ENCODE assay signal across 9 mouse cellular contexts in genomic region chr6:99803983-99804904, GRCm38 (mm10).
DNase-seq lines count a peak whose midpoint lies in the region; ATAC-seq and TF ChIP-seq lines count a peak whose summit lies in the region.
"Had no signal": no experiment of that assay in that cellular context is flagged by ENCODE, and none has a peak within 500 bp of the region (broad histone marks: within the 10 kb centered on the region; RNA-seq: fewer than 3 reads in every experiment).

No protein-coding gene starts in this region.

- peak; percentile 99 for TF ChIP-seq CTCF in stomach, postnatal 0 days (IDR thresholded peaks at IDR 0.05; ENCODE audit: low read depth)

- H3K27me3 ChIP-seq in heart, embryonic 14.5 days (ENCODE audit: control insufficient read depth, insufficient read depth, low read length): peaks cover 17% of the 10 kb centered on the region
- H3K27me3 ChIP-seq in liver, embryonic 11.5 days (replicated peaks; ENCODE audit: control insufficient read depth, insufficient read depth, low read length): no peaks in the 10 kb centered on the region
- peaks cover 6% of the 10 kb centered on the region; the same call in 1 of the 2 replicates for H3K27me3 ChIP-seq in neural tube, embryonic 12.5 days (replicated peaks)
- H3K27me3 ChIP-seq in stomach, postnatal 0 days (ENCODE audit: control insufficient read depth, insufficient read depth, low read length): no peaks in the 10 kb centered on the region

- H3K27ac ChIP-seq in heart, embryonic 14.5 days (replicated peaks in 1 of 2; ENCODE audit: control insufficient read depth in 1 of 2, insufficient read depth in 1 of 2, low read depth in 2 of 2, low read length in 2 of 2): no peak overlapping the region
- no peak overlapping the region for H3K27ac ChIP-seq in liver, embryonic 11.5 days (ENCODE audit: low read depth, low read length)
- H3K27ac ChIP-seq in neural tube, embryonic 12.5 days: no peak overlapping the region
- no peak overlapping the region for H3K27ac ChIP-seq in stomach, postnatal 0 days (replicated peaks)

- peak; percentile 87 for DNase-seq in CD4-positive, CD25-positive, alpha-beta regulatory T cell, adult 2 months (ENCODE audit: low read depth, low spot score)
- DNase-seq in brain, embryonic 18.5 days (ENCODE audit: low read depth, low spot score): peak; percentile 59
- peak; percentile 45 for DNase-seq in fibroblast of lung, adult 2 months (ENCODE audit: low read depth)
- DNase-seq in kidney, postnatal 10 days: peak; percentile 96
- peak; percentile 84 for DNase-seq in liver, embryonic 11.5 days (ENCODE audit: low spot score)
- DNase-seq in stomach, postnatal 0 days (ENCODE audit: low spot score): peak; percentile 89

- 18% methylated on average over 25 of the region's 25 CpGs for WGBS in heart, embryonic 14.5 days
- WGBS in liver, embryonic 11.5 days: 22% methylated on average over 25 of the region's 25 CpGs
- WGBS in neural tube, embryonic 12.5 days: 26% methylated on average over 25 of the region's 25 CpGs
- WGBS in stomach, postnatal 0 days: 18% methylated on average over 25 of the region's 25 CpGs

- 0 out of 2 replicates have a peak, but pooled peaks cover 6% of the 10 kb centered on the region for H3K9me3 ChIP-seq in heart, embryonic 14.5 days (ENCODE audit: control insufficient read depth, low read length)
- H3K9me3 ChIP-seq in liver, embryonic 11.5 days (ENCODE audit: control insufficient read depth, low read length): no peaks in the 10 kb centered on the region
- H3K9me3 ChIP-seq in neural tube, embryonic 12.5 days: no peaks in the 10 kb centered on the region
- H3K9me3 ChIP-seq in stomach, postnatal 0 days (ENCODE audit: control insufficient read depth, low read length): no peaks in the 10 kb centered on the region

- no peak overlapping the region for H3K9ac ChIP-seq in heart, embryonic 14.5 days (ENCODE audit: low read length)
- H3K9ac ChIP-seq in liver, embryonic 11.5 days (ENCODE audit: low read depth, low read length): no peak overlapping the region
- H3K9ac ChIP-seq in neural tube, embryonic 12.5 days: 0 out of 2 replicates have a peak overlapping the region, but pooled peaks have one; percentile 22
- H3K9ac ChIP-seq in stomach, postnatal 0 days (ENCODE audit: low read length): no peak overlapping the region

- peak overlapping the region in 1 of 2 experiments; percentile 14; a peak in 1 of 4 replicates for H3K4me3 ChIP-seq in heart, embryonic 14.5 days (ENCODE audit: control insufficient read depth in 1 of 2, insufficient read depth in 1 of 2, low read depth in 1 of 2, low read length in 2 of 2)
- no peak overlapping the region for H3K4me3 ChIP-seq in liver, embryonic 11.5 days (ENCODE audit: low read depth, low read length)
- H3K4me3 ChIP-seq in neural tube, embryonic 12.5 days: no peak overlapping the region
- H3K4me3 ChIP-seq in stomach, postnatal 0 days (ENCODE audit: low read depth, low read length): 0 out of 2 replicates have a peak overlapping the region, but pooled peaks have one; percentile 4
- H3K4me3 ChIP-seq: erythroblast, embryonic 14.5 days had no signal

- H3K36me3 ChIP-seq in heart, embryonic 14.5 days (ENCODE audit: control insufficient read depth, insufficient read depth, low read length): no peaks in the 10 kb centered on the region
- no peaks in the 10 kb centered on the region for H3K36me3 ChIP-seq in liver, embryonic 11.5 days (ENCODE audit: control insufficient read depth, insufficient read depth, low read length)
- no peaks in the 10 kb centered on the region for H3K36me3 ChIP-seq in neural tube, embryonic 12.5 days
- H3K36me3 ChIP-seq in stomach, postnatal 0 days (ENCODE audit: control insufficient read depth, insufficient read depth, low read length): no peaks in the 10 kb centered on the region

- peak; percentile 48; the same call in 1 of the 2 replicates for ATAC-seq in heart, embryonic 14.5 days (ENCODE audit: insufficient number of reproducible peaks, insufficient read depth, low FRiP score, low read depth)
- peak; percentile 65 for ATAC-seq in liver, embryonic 11.5 days (replicated peaks; ENCODE audit: low FRiP score)
- peak; percentile 83 for ATAC-seq in neural tube, embryonic 12.5 days (ENCODE audit: low FRiP score, low read depth)
- ATAC-seq in stomach, postnatal 0 days (ENCODE audit: low FRiP score, low TSS enrichment): peak; percentile 82

- H3K4me1 ChIP-seq in heart, embryonic 14.5 days (ENCODE audit: control insufficient read depth in 2 of 2, insufficient read depth in 2 of 2, low read length in 2 of 2): peaks cover 14 to 20% of the 10 kb centered on the region in 2 experiments
- no peaks in the 10 kb centered on the region for H3K4me1 ChIP-seq in liver, embryonic 11.5 days (replicated peaks; ENCODE audit: control insufficient read depth, insufficient read depth, low read length)
- H3K4me1 ChIP-seq in neural tube, embryonic 12.5 days: peaks cover 7% of the 10 kb centered on the region
- 0 out of 2 replicates have a peak, but pooled peaks cover 3% of the 10 kb centered on the region for H3K4me1 ChIP-seq in stomach, postnatal 0 days (replicated peaks; ENCODE audit: control insufficient read depth, insufficient read depth)

- no peak for TF ChIP-seq EP300 in stomach, postnatal 0 days (optimal IDR thresholded peaks at IDR 0.05)

- H3K4me2 ChIP-seq in heart, embryonic 14.5 days (ENCODE audit: low read length): peak overlapping the region; percentile 51
- peak overlapping the region; percentile 18 for H3K4me2 ChIP-seq in liver, embryonic 11.5 days
- H3K4me2 ChIP-seq in neural tube, embryonic 12.5 days (replicated peaks): peak overlapping the region; percentile 49
- peak overlapping the region; percentile 25; the same call in 1 of the 2 replicates for H3K4me2 ChIP-seq in stomach, postnatal 0 days (replicated peaks; ENCODE audit: low read depth)

Comparison
In these comparisons a context has a peak if more than half of its experiments do, and no peak if none do; other contexts are left out.
1. DNase-seq: peak in every context shown above with its lines; median percentile 96 in kidney, postnatal 10 days; 89 in stomach, postnatal 0 days; 87 in CD4-positive, CD25-positive, alpha-beta regulatory T cell, adult 2 months; 84 in liver, embryonic 11.5 days; 59 in brain, embryonic 18.5 days; 45 in fibroblast of lung, adult 2 months.